Mouse (Mus musculus) G1E (cell line): ENCODE results near the gene Sox5. TPM values are rescaled to one million over a fixed set of nuclear protein-coding genes. Genes with fewer than 3 reads are reported as not detected.

ENCODE experiments used
- ATAC-seq: 2 replicates; pipeline ENCODE4 v1.8.0; 2016; ENCODE audit warnings: mild to moderate bottlenecking; ENCODE audit not compliant: insufficient number of reproducible peaks, poor library complexity, low FRiP score, severe bottlenecking; ENCODE audit errors: extremely low read depth
- DNase-seq: peaks from one replicate; pipeline ENCODE4 v3.0.0; 2012; ENCODE audit warnings: low spot score
- H3K27me3 ChIP-seq: 2 replicates; pipeline ENCODE4 v1.6.1; 2012; ENCODE audit warnings: mild to moderate bottlenecking, low read length, inconsistent platforms; ENCODE audit not compliant: insufficient read depth
- H3K36me3 ChIP-seq: replicated peaks from 2 replicates; pipeline ENCODE3; 2012; ENCODE audit warnings: mild to moderate bottlenecking, inconsistent platforms
- H3K4me1 ChIP-seq: 2 replicates; pipeline ENCODE4 v1.6.1; 2012; ENCODE audit warnings: low read depth, low read length, inconsistent platforms, mixed read lengths; ENCODE audit not compliant: insufficient read depth
- H3K4me3 ChIP-seq: 2 replicates; pipeline ENCODE4 v1.5.1; 2012; ENCODE audit warnings: low read depth, mild to moderate bottlenecking, inconsistent platforms, low read length, moderate library complexity, mixed read lengths
- H3K9me3 ChIP-seq: replicated peaks from 2 replicates; pipeline ENCODE4 v1.6.1; 2012; ENCODE audit warnings: inconsistent platforms
- CTCF ChIP-seq: IDR thresholded peaks from 2 replicates; pipeline ENCODE4 v1.5.1; 2012; ENCODE audit warnings: low read depth, low read length, inconsistent platforms, mixed read lengths
- GATA1 ChIP-seq: IDR thresholded peaks from 2 replicates; pipeline ENCODE4 v1.6.1; 2012; ENCODE audit warnings: borderline replicate concordance, low read length, inconsistent platforms, mixed read lengths
- GATA2 ChIP-seq: IDR thresholded peaks from 2 replicates; pipeline ENCODE4 v1.6.1; 2012; ENCODE audit warnings: low read depth, low read length, inconsistent platforms, borderline replicate concordance
- POLR2AphosphoS5 ChIP-seq: IDR thresholded peaks from 2 replicates; pipeline ENCODE4 v1.6.1; 2012; ENCODE audit warnings: low read depth, low read length, inconsistent platforms; ENCODE audit not compliant: insufficient replicate concordance
- TAL1 ChIP-seq: conservative IDR thresholded peaks from 2 replicates; pipeline ENCODE4 v1.6.1; 2012; ENCODE audit warnings: low read depth, low read length, inconsistent platforms, mixed read lengths
- polyA plus RNA-seq: library from polyadenylated mRNA; stranded (reverse); fragments of >175 nt; gene quantifications from 2 replicates; pipeline ENCODE4 v1.2.3, GENCODE M21; 2012
- total RNA-seq, 2 experiments: library from RNA; stranded (forward) in 1 of 2; stranded (reverse) in 1 of 2; fragments of 200-1000 nt in 1 of 2; fragments of >200 nt in 1 of 2; fragmentation: Nextera tagmentation in 1 of 2; gene quantifications; 2 replicates each; pipeline ENCODE4 v1.2.3; 2014 to 2017

The Sox5 gene
- total and polyA plus RNA-seq, 3 experiments = 0.27 to 16.2 TPM; not detected in 1

- Histone ChIP-seq H3K36me3 (no peaks in the 10 kb centered on the region), H3K4me1 (no peaks in the 10 kb centered on the region), H3K9me3 (peaks cover 43% of the 10 kb centered on the region), H3K27me3 (no peaks in the 10 kb centered on the region), H3K4me3 (no peak overlapping the region)
- TF ChIP-seq POLR2AphosphoS5 (no peak), GATA2 (no peak), CTCF (no peak), TAL1 (no peak), GATA1 (no peak)
- no peak for ATAC-seq
- no peak for DNase-seq
Measured at GRCm38 (mm10) chr6:144048201-144048924, 733.4 kb downstream of the Sox5 start.

- Histone ChIP-seq H3K27me3 (no peaks in the 10 kb centered on the region), H3K4me1 (no peaks in the 10 kb centered on the region), H3K9me3 (peaks cover 44% of the 10 kb centered on the region), H3K36me3 (no peaks in the 10 kb centered on the region), H3K4me3 (no peak overlapping the region)
- TF ChIP-seq CTCF (no peak), TAL1 (no peak), POLR2AphosphoS5 (no peak), GATA1 (no peak), GATA2 (no peak)
- ATAC-seq (no peak), DNase-seq (no peak)
Measured at GRCm38 (mm10) chr6:144045503-144045902, 736.3 kb downstream of the Sox5 start.

- H3K9me3 ChIP-seq = peaks cover 41% of the 10 kb centered on the region
- no peaks in the 10 kb centered on the region for H3K27me3 ChIP-seq
- no peaks in the 10 kb centered on the region for H3K36me3 ChIP-seq
- DNase-seq = no peak
- TF ChIP-seq GATA1 (no peak), TAL1 (no peak), POLR2AphosphoS5 (no peak), GATA2 (no peak), CTCF (no peak)
- no peak overlapping the region for H3K4me3 ChIP-seq
- ATAC-seq = no peak
- no peaks in the 10 kb centered on the region for H3K4me1 ChIP-seq
Measured at GRCm38 (mm10) chr6:144044381-144044780, 737.4 kb downstream of the Sox5 start.

- H3K27me3 ChIP-seq = no peaks in the 10 kb centered on the region
Measured at GRCm38 (mm10) chr6:144042936-144043335, 738.8 kb downstream of the Sox5 start.

GRCm38 (mm10) chr6:144041941-144042340 lies 739.8 kb downstream of the Sox5 start:
- TF ChIP-seq POLR2AphosphoS5 = no peak
- TF ChIP-seq CTCF = no peak
- no peak for TF ChIP-seq GATA2
- DNase-seq = no peak
- no peaks in the 10 kb centered on the region for H3K27me3 ChIP-seq
- no peaks in the 10 kb centered on the region for H3K4me1 ChIP-seq
- no peak overlapping the region for H3K4me3 ChIP-seq
- H3K9me3 ChIP-seq = peaks cover 45% of the 10 kb centered on the region
- no peak for ATAC-seq
- H3K36me3 ChIP-seq = no peaks in the 10 kb centered on the region

More at GRCm38 (mm10) chr6:144042936-144043335, 738.8 kb downstream of the Sox5 start:
- TF ChIP-seq GATA1 = no peak
- no peak for TF ChIP-seq POLR2AphosphoS5
- no peak for TF ChIP-seq TAL1
- TF ChIP-seq CTCF = no peak
- TF ChIP-seq GATA2 = no peak
- Histone ChIP-seq H3K4me3 (no peak overlapping the region), H3K4me1 (no peaks in the 10 kb centered on the region), H3K36me3 (no peaks in the 10 kb centered on the region), H3K9me3 (peaks cover 42% of the 10 kb centered on the region)
- DNase-seq (no peak), ATAC-seq (no peak)

- DNase-seq = no peak
- ATAC-seq = no peak
Measured at GRCm38 (mm10) chr6:144041188-144041587, 740.6 kb downstream of the Sox5 start.

GRCm38 (mm10) chr6:144040349-144040748 lies 741.4 kb downstream of the Sox5 start:
- no peaks in the 10 kb centered on the region for H3K36me3 ChIP-seq
- no peaks in the 10 kb centered on the region for H3K4me1 ChIP-seq
- DNase-seq = no peak
- peaks cover 41% of the 10 kb centered on the region for H3K9me3 ChIP-seq
- no peak for ATAC-seq
- TF ChIP-seq POLR2AphosphoS5 = no peak
- no peak for TF ChIP-seq GATA2
- no peak for TF ChIP-seq CTCF
- no peak for TF ChIP-seq TAL1
- no peak for TF ChIP-seq GATA1
- H3K27me3 ChIP-seq = no peaks in the 10 kb centered on the region
- no peak overlapping the region for H3K4me3 ChIP-seq

More at GRCm38 (mm10) chr6:144041188-144041587, 740.6 kb downstream of the Sox5 start:
- TF ChIP-seq POLR2AphosphoS5 (no peak), CTCF (no peak), TAL1 (no peak), GATA2 (no peak), GATA1 (no peak)
- Histone ChIP-seq H3K4me3 (no peak overlapping the region), H3K4me1 (no peaks in the 10 kb centered on the region), H3K36me3 (no peaks in the 10 kb centered on the region), H3K27me3 (no peaks in the 10 kb centered on the region), H3K9me3 (peaks cover 46% of the 10 kb centered on the region)
